Mouse (Mus musculus): ENCODE results near the gene Hyal3. TPM values are rescaled to one million over a fixed set of nuclear protein-coding genes. Genes with fewer than 3 reads are reported as not detected.
"Not testable (repeated sequence)": the region's sequence is repeated elsewhere in the genome, so short reads cannot be mapped to it uniquely, and the experiment has no call there.

Gene Hyal3
- total and polyA plus RNA-seq, 2 experiments = 0.18 to 0.54 TPM

- no peaks in the 10 kb centered on the region; the same call in 1 of the 2 replicates for H3K79me2 ChIP-seq (ENCODE audit: control insufficient read depth, insufficient read depth, low read length)
- H3K36me3 ChIP-seq (ENCODE audit: control insufficient read depth, insufficient read depth, low read length) = peaks cover 25% of the 10 kb centered on the region
- peak overlapping the region; percentile 68 for H3K9ac ChIP-seq (ENCODE audit: low read depth, low read length)
- H3K4me3 ChIP-seq (ENCODE audit: insufficient read depth, low read depth, low read length) = peak overlapping the region; percentile 56
- TF ChIP-seq POLR2A (IDR thresholded peaks at IDR 0.05; ENCODE audit: extremely low read depth, insufficient read depth, low read length) (no peak), CTCF (IDR thresholded peaks at IDR 0.05; ENCODE audit: low read depth, low read length) (no peak)
- peak overlapping the region; percentile 62 for H3K27ac ChIP-seq (replicated peaks; ENCODE audit: insufficient read depth, low read depth, low read length)
- H3K4me1 ChIP-seq (ENCODE audit: control insufficient read depth, insufficient read depth, low read length) = peaks cover 17% of the 10 kb centered on the region
- no peaks in the 10 kb centered on the region for H3K27me3 ChIP-seq (ENCODE audit: control insufficient read depth, insufficient read depth, low read length)
- DNase-seq (ENCODE audit: extremely low read depth, low read depth, low spot score) = no peak
- WGBS = under 1% methylated on average over 23 of the region's 23 CpGs
Observed at GRCm38 (mm10) chr9:107555031-107555457, 25.6 kb upstream of the Hyal3 start.

GRCm38 (mm10) chr9:107555701-107556100, 24.9 kb upstream of the Hyal3 start:
- Histone ChIP-seq H3K27ac (replicated peaks; ENCODE audit: insufficient read depth, low read depth, low read length) (peak overlapping the region; percentile 62), H3K36me3 (ENCODE audit: control insufficient read depth, insufficient read depth, low read length) (peaks cover 28% of the 10 kb centered on the region)
- WGBS = 33% methylated on average over 2 of the region's 2 CpGs

DNA sequence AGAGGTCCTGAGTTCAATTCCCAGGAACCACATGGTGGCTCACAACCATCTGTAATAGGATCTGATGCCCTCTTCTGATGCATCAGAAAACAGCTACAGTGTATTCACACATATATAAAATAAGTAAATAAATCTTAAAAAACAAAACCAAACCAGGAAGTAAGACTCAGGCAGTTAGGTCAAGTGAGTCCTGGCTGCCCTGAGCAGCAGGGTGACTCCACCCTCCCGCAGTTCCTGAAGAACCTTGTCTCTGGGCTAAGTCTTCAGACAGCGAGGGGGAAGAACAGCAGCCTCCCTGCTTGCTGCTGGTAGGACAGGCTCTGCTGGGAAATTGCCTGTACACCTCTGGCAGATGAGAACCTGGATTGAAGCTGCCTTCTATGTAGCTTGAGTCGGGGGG, 24.3 kb upstream of the Hyal3 start:
- H3K79me2 ChIP-seq (ENCODE audit: control insufficient read depth, insufficient read depth, low read length) = no peaks in the 10 kb centered on the region; the same call in 1 of the 2 replicates
- no peaks in the 10 kb centered on the region for H3K27me3 ChIP-seq (ENCODE audit: control insufficient read depth, insufficient read depth, low read length)
- H3K36me3 ChIP-seq (ENCODE audit: control insufficient read depth, insufficient read depth, low read length) = peaks cover 32% of the 10 kb centered on the region
- DNase-seq (ENCODE audit: extremely low read depth, low read depth, low spot score) = no peak
- no peak overlapping the region for H3K4me3 ChIP-seq (ENCODE audit: insufficient read depth, low read depth, low read length)
- no peak overlapping the region for H3K27ac ChIP-seq (replicated peaks; ENCODE audit: insufficient read depth, low read depth, low read length)
- TF ChIP-seq POLR2A (IDR thresholded peaks at IDR 0.05; ENCODE audit: extremely low read depth, insufficient read depth, low read length) = no peak
- TF ChIP-seq CTCF (IDR thresholded peaks at IDR 0.05; ENCODE audit: low read depth, low read length) = no peak
- WGBS = 66% methylated on average over 3 of the region's 3 CpGs
- H3K9ac ChIP-seq (ENCODE audit: low read depth, low read length) = no peak overlapping the region
- H3K4me1 ChIP-seq (ENCODE audit: control insufficient read depth, insufficient read depth, low read length) = peaks cover 14% of the 10 kb centered on the region

More at GRCm38 (mm10) chr9:107555701-107556100, 24.9 kb upstream of the Hyal3 start:
- TF ChIP-seq POLR2A (IDR thresholded peaks at IDR 0.05; ENCODE audit: extremely low read depth, insufficient read depth, low read length) (no peak), CTCF (IDR thresholded peaks at IDR 0.05; ENCODE audit: low read depth, low read length) (no peak)
- no peaks in the 10 kb centered on the region for H3K27me3 ChIP-seq (ENCODE audit: control insufficient read depth, insufficient read depth, low read length)
- peak overlapping the region; percentile 56 for H3K4me3 ChIP-seq (ENCODE audit: insufficient read depth, low read depth, low read length)
- H3K9ac ChIP-seq (ENCODE audit: low read depth, low read length) = peak overlapping the region; percentile 68; the same call in 1 of the 2 replicates
- peaks cover 17% of the 10 kb centered on the region for H3K4me1 ChIP-seq (ENCODE audit: control insufficient read depth, insufficient read depth, low read length)
- no peaks in the 10 kb centered on the region; the same call in 1 of the 2 replicates for H3K79me2 ChIP-seq (ENCODE audit: control insufficient read depth, insufficient read depth, low read length)
- DNase-seq (ENCODE audit: extremely low read depth, low read depth, low spot score) = no peak

- TF ChIP-seq CTCF (IDR thresholded peaks at IDR 0.05; ENCODE audit: low read depth, low read length) (no peak), POLR2A (IDR thresholded peaks at IDR 0.05; ENCODE audit: extremely low read depth, insufficient read depth, low read length) (peak; percentile 53; the same call in 1 of the 2 replicates)
- peak; percentile 97 for DNase-seq (ENCODE audit: extremely low read depth, low read depth, low spot score)
- H3K4me1 ChIP-seq (ENCODE audit: control insufficient read depth, insufficient read depth, low read length) = peaks cover 21% of the 10 kb centered on the region
- peak within 1 kb of the TSS; percentile 80 for H3K27ac ChIP-seq (replicated peaks; ENCODE audit: insufficient read depth, low read depth, low read length)
- peaks cover 27% of the 10 kb centered on the region for H3K36me3 ChIP-seq (ENCODE audit: control insufficient read depth, insufficient read depth, low read length)
- peak within 1 kb of the TSS; percentile 89 for H3K9ac ChIP-seq (ENCODE audit: low read depth, low read length)
- no peaks in the 10 kb centered on the region for H3K27me3 ChIP-seq (ENCODE audit: control insufficient read depth, insufficient read depth, low read length)
- peak within 1 kb of the TSS; percentile 79 for H3K4me3 ChIP-seq (ENCODE audit: insufficient read depth, low read depth, low read length)
- WGBS = under 1% methylated on average over 46 of the region's 46 CpGs
- peaks cover 9% of the 10 kb centered on the region; the same call in 1 of the 2 replicates for H3K79me2 ChIP-seq (ENCODE audit: control insufficient read depth, insufficient read depth, low read length)
Observed at GRCm38 (mm10) chr9:107563029-107563581, 17.5 kb upstream of the Hyal3 start, which contains the start of gene Tusc2. TSS of gene Tusc2 (plus strand) at chr9:107563255.

DNA sequence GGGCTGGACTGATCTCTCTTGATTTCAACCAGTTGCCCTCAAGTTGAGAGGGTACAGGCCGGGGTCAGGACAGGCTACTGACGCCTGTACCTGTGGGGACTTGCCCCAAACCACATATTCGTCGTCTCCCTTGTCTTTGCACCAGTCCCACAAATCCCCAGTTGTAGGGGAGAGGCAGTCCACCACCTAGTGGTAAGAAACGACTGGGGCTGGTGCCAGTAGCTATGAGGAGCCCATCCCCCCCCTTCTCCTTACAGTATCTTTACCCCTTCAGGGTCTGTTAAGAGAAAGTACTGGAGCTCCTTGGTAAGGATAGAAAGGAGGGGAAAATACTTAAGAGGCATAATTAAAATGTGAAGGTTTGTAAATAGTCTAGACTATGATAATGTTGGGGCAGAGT, 15.1 kb upstream of the Hyal3 start:
- not testable (repeated sequence) for DNase-seq (ENCODE audit: extremely low read depth, low read depth, low spot score); H3K4me3 ChIP-seq (ENCODE audit: insufficient read depth, low read depth, low read length); H3K27me3 ChIP-seq (ENCODE audit: control insufficient read depth, insufficient read depth, low read length); H3K9ac ChIP-seq (ENCODE audit: low read depth, low read length)
- Histone ChIP-seq H3K4me1 (ENCODE audit: control insufficient read depth, insufficient read depth, low read length) (peaks cover 29% of the 10 kb centered on the region), H3K36me3 (ENCODE audit: control insufficient read depth, insufficient read depth, low read length) (peaks cover 11% of the 10 kb centered on the region), H3K79me2 (ENCODE audit: control insufficient read depth, insufficient read depth, low read length) (peaks cover 24% of the 10 kb centered on the region; the same call in 1 of the 2 replicates), H3K27ac (replicated peaks; ENCODE audit: insufficient read depth, low read depth, low read length) (peak overlapping the region; percentile 12)
- WGBS = 59% methylated on average over 5 of the region's 5 CpGs

GRCm38 (mm10) chr9:107566041-107566709, 14.4 kb upstream of the Hyal3 start:
- peak; percentile 79 for DNase-seq (ENCODE audit: extremely low read depth, low read depth, low spot score)
- peak; percentile 92 for TF ChIP-seq CTCF (IDR thresholded peaks at IDR 0.05; ENCODE audit: low read depth, low read length)
- TF ChIP-seq POLR2A (IDR thresholded peaks at IDR 0.05; ENCODE audit: extremely low read depth, insufficient read depth, low read length) = 0 out of 2 replicates have a peak, but pooled peaks have one; percentile 26
- Histone ChIP-seq H3K4me3 (ENCODE audit: insufficient read depth, low read depth, low read length) (peak overlapping the region; percentile 28), H3K36me3 (ENCODE audit: control insufficient read depth, insufficient read depth, low read length) (peaks cover 7% of the 10 kb centered on the region), H3K9ac (ENCODE audit: low read depth, low read length) (peak overlapping the region; percentile 21), H3K27me3 (ENCODE audit: control insufficient read depth, insufficient read depth, low read length) (no peaks in the 10 kb centered on the region), H3K4me1 (ENCODE audit: control insufficient read depth, insufficient read depth, low read length) (peaks cover 35% of the 10 kb centered on the region), H3K79me2 (ENCODE audit: control insufficient read depth, insufficient read depth, low read length) (peaks cover 29% of the 10 kb centered on the region; the same call in 1 of the 2 replicates), H3K27ac (replicated peaks; ENCODE audit: insufficient read depth, low read depth, low read length) (peak overlapping the region; percentile 94)
- 18% methylated on average over 15 of the region's 15 CpGs for WGBS
